Mouse (Mus musculus): ENCODE data around the gene Robo2. TPM values are rescaled to one million over a fixed set of nuclear protein-coding genes. Genes with fewer than 3 reads are reported as not detected.

Robo2 gene
- polyA plus RNA-seq, 1 experiment from 2014 or later = 60.7 TPM

- no peak overlapping the region for H3K27ac ChIP-seq (replicated peaks)
- H3K4me3 ChIP-seq = no peak overlapping the region
- H3K9ac ChIP-seq (replicated peaks) = no peak overlapping the region
- H3K9me3 ChIP-seq = no peaks in the 10 kb centered on the region
- ATAC-seq (ENCODE audit: low FRiP score, low read depth) = no peak
- H3K4me1 ChIP-seq = 0 out of 2 replicates have a peak, but pooled peaks cover 5% of the 10 kb centered on the region
- no peak overlapping the region for H3K4me2 ChIP-seq (replicated peaks)
- H3K27me3 ChIP-seq = no peaks in the 10 kb centered on the region
- H3K36me3 ChIP-seq = no peaks in the 10 kb centered on the region
- WGBS = 94% methylated on average over 2 of the region's 2 CpGs
Measured at GRCm38 (mm10) chr16:74237411-74237930, 174.2 kb downstream of the Robo2 start.

- Histone ChIP-seq H3K36me3 (no peaks in the 10 kb centered on the region), H3K4me1 (0 out of 2 replicates have a peak, but pooled peaks cover 5% of the 10 kb centered on the region), H3K4me2 (replicated peaks) (no peak overlapping the region), H3K9me3 (no peaks in the 10 kb centered on the region), H3K27ac (replicated peaks) (peak overlapping the region; percentile 25), H3K4me3 (no peak overlapping the region), H3K27me3 (no peaks in the 10 kb centered on the region), H3K9ac (replicated peaks) (no peak overlapping the region)
- ATAC-seq (ENCODE audit: low FRiP score, low read depth) = peak; percentile 67
- 65% methylated on average over 6 of the region's 6 CpGs for WGBS
Measured at GRCm38 (mm10) chr16:74234393-74235059, 177.1 kb downstream of the Robo2 start.

- H3K4me2 ChIP-seq (replicated peaks) = no peak overlapping the region
- no peak for ATAC-seq (ENCODE audit: low FRiP score, low read depth)
- no peaks in the 10 kb centered on the region for H3K36me3 ChIP-seq
- no peaks in the 10 kb centered on the region for H3K27me3 ChIP-seq
- H3K4me1 ChIP-seq = 0 out of 2 replicates have a peak, but pooled peaks cover 5% of the 10 kb centered on the region
- 79% methylated on average over 5 of the region's 5 CpGs for WGBS
- H3K9me3 ChIP-seq = no peaks in the 10 kb centered on the region
- H3K4me3 ChIP-seq = no peak overlapping the region
- H3K9ac ChIP-seq (replicated peaks) = no peak overlapping the region
- no peak overlapping the region for H3K27ac ChIP-seq (replicated peaks)
Measured at GRCm38 (mm10) chr16:74233596-74233995, 178.0 kb downstream of the Robo2 start.

GRCm38 (mm10) chr16:74227285-74227684 is 184.3 kb downstream of the Robo2 start:
- no peaks in the 10 kb centered on the region for H3K4me1 ChIP-seq
- ATAC-seq (ENCODE audit: low FRiP score, low read depth) = no peak
- no peaks in the 10 kb centered on the region for H3K9me3 ChIP-seq

GRCm38 (mm10) chr16:74225423-74226272 is 186.0 kb downstream of the Robo2 start:
- WGBS = 83% methylated on average over 7 of the region's 7 CpGs
- Histone ChIP-seq H3K36me3 (no peaks in the 10 kb centered on the region), H3K4me1 (no peaks in the 10 kb centered on the region), H3K27me3 (no peaks in the 10 kb centered on the region), H3K9me3 (no peaks in the 10 kb centered on the region), H3K4me2 (replicated peaks) (no peak overlapping the region), H3K4me3 (no peak overlapping the region), H3K27ac (replicated peaks) (no peak overlapping the region), H3K9ac (replicated peaks) (no peak overlapping the region)
- no peak for ATAC-seq (ENCODE audit: low FRiP score, low read depth)

More at GRCm38 (mm10) chr16:74227285-74227684, 184.3 kb downstream of the Robo2 start:
- Histone ChIP-seq H3K27me3 (no peaks in the 10 kb centered on the region), H3K4me3 (no peak overlapping the region), H3K4me2 (replicated peaks) (no peak overlapping the region), H3K27ac (replicated peaks) (no peak overlapping the region), H3K36me3 (no peaks in the 10 kb centered on the region), H3K9ac (replicated peaks) (no peak overlapping the region)

- 81% methylated on average over 5 of the region's 5 CpGs for WGBS
Measured at GRCm38 (mm10) chr16:74222501-74222900, 189.1 kb downstream of the Robo2 start.

GRCm38 (mm10) chr16:74216879-74217415 is 194.7 kb downstream of the Robo2 start:
- Histone ChIP-seq H3K4me1 (no peaks in the 10 kb centered on the region), H3K27ac (replicated peaks) (no peak overlapping the region), H3K4me3 (no peak overlapping the region), H3K9ac (replicated peaks) (no peak overlapping the region), H3K9me3 (no peaks in the 10 kb centered on the region), H3K27me3 (no peaks in the 10 kb centered on the region), H3K36me3 (no peaks in the 10 kb centered on the region), H3K4me2 (replicated peaks) (no peak overlapping the region)
- 64% methylated on average over 1 of the region's 1 CpGs for WGBS
- ATAC-seq (ENCODE audit: low FRiP score, low read depth) = no peak

More at GRCm38 (mm10) chr16:74222501-74222900, 189.1 kb downstream of the Robo2 start:
- Histone ChIP-seq H3K4me2 (replicated peaks) (no peak overlapping the region), H3K36me3 (no peaks in the 10 kb centered on the region), H3K9ac (replicated peaks) (no peak overlapping the region), H3K27me3 (no peaks in the 10 kb centered on the region), H3K4me1 (no peaks in the 10 kb centered on the region), H3K4me3 (no peak overlapping the region), H3K27ac (replicated peaks) (no peak overlapping the region), H3K9me3 (no peaks in the 10 kb centered on the region)
- ATAC-seq (ENCODE audit: low FRiP score, low read depth) = no peak

GRCm38 (mm10) chr16:74215791-74216190 is 195.8 kb downstream of the Robo2 start:
- Histone ChIP-seq H3K9ac (replicated peaks) (no peak overlapping the region), H3K4me2 (replicated peaks) (no peak overlapping the region), H3K27me3 (no peaks in the 10 kb centered on the region), H3K36me3 (no peaks in the 10 kb centered on the region), H3K4me3 (no peak overlapping the region), H3K4me1 (no peaks in the 10 kb centered on the region), H3K27ac (replicated peaks) (no peak overlapping the region), H3K9me3 (no peaks in the 10 kb centered on the region)
- ATAC-seq (ENCODE audit: low FRiP score, low read depth) = no peak
- 88% methylated on average over 13 of the region's 13 CpGs for WGBS

GRCm38 (mm10) chr16:74200705-74201104 is 210.9 kb downstream of the Robo2 start:
- no peak overlapping the region for H3K27ac ChIP-seq (replicated peaks)
- no peaks in the 10 kb centered on the region for H3K36me3 ChIP-seq
- H3K4me1 ChIP-seq = no peaks in the 10 kb centered on the region
- H3K4me3 ChIP-seq = no peak overlapping the region
- no peak for ATAC-seq (ENCODE audit: low FRiP score, low read depth)
- no peak overlapping the region for H3K9ac ChIP-seq (replicated peaks)
- no peak overlapping the region for H3K4me2 ChIP-seq (replicated peaks)
- no peaks in the 10 kb centered on the region for H3K27me3 ChIP-seq
- WGBS = 76% methylated on average over 5 of the region's 5 CpGs
- H3K9me3 ChIP-seq = no peaks in the 10 kb centered on the region

- H3K4me1 ChIP-seq = no peaks in the 10 kb centered on the region
- H3K27ac ChIP-seq (replicated peaks) = no peak overlapping the region
- H3K9me3 ChIP-seq = no peaks in the 10 kb centered on the region
- 0 out of 2 replicates have a peak, but pooled peaks cover 3% of the 10 kb centered on the region for H3K27me3 ChIP-seq
- WGBS = 80% methylated on average over 1 of the region's 1 CpGs
- H3K4me3 ChIP-seq = no peak overlapping the region
- no peaks in the 10 kb centered on the region for H3K36me3 ChIP-seq
- no peak overlapping the region for H3K9ac ChIP-seq (replicated peaks)
- no peak for ATAC-seq (ENCODE audit: low FRiP score, low read depth)
- H3K4me2 ChIP-seq (replicated peaks) = no peak overlapping the region
Measured at GRCm38 (mm10) chr16:74200024-74200703, 211.5 kb downstream of the Robo2 start.

GRCm38 (mm10) chr16:74192979-74193554 is 218.6 kb downstream of the Robo2 start:
- peaks cover 6% of the 10 kb centered on the region; the same call in 1 of the 2 replicates for H3K4me1 ChIP-seq
- H3K4me3 ChIP-seq = no peak overlapping the region

More at GRCm38 (mm10) chr16:74192979-74193554, 218.6 kb downstream of the Robo2 start:
- Histone ChIP-seq H3K27ac (replicated peaks) (no peak overlapping the region), H3K9ac (replicated peaks) (no peak overlapping the region), H3K36me3 (no peaks in the 10 kb centered on the region), H3K27me3 (peaks cover 8% of the 10 kb centered on the region; the same call in 1 of the 2 replicates), H3K9me3 (no peaks in the 10 kb centered on the region), H3K4me2 (replicated peaks) (no peak overlapping the region)
- peak; percentile 71; the same call in 1 of the 2 replicates for ATAC-seq (ENCODE audit: low FRiP score, low read depth)
- 38% methylated on average over 8 of the region's 8 CpGs for WGBS

Data from midbrain, embryonic 12.5 days (tissue).